Mouse (Mus musculus): ENCODE data around the gene Ptpn4. TPM values are rescaled to one million over a fixed set of nuclear protein-coding genes. Genes with fewer than 3 reads are reported as not detected.

The Ptpn4 gene
- polyA plus RNA-seq, 1 experiment from 2014 or later: 17.6 TPM

GRCm38 (mm10) chr1:119863507-119864296 lies 26.3 kb upstream of the Ptpn4 start:
- no peak overlapping the region for H3K4me3 ChIP-seq (replicated peaks; ENCODE audit: low read depth, low read length)
- 78% methylated on average over 7 of the region's 7 CpGs for WGBS
- H3K9ac ChIP-seq (replicated peaks; ENCODE audit: low read length): no peak overlapping the region
- peaks cover 2% of the 10 kb centered on the region for H3K4me1 ChIP-seq (ENCODE audit: control insufficient read depth, insufficient read depth, low read length)
- no peak overlapping the region for H3K4me2 ChIP-seq (ENCODE audit: low read length)
- DNase-seq: no peak
- no peak for ATAC-seq (ENCODE audit: low FRiP score, low TSS enrichment)
- no peaks in the 10 kb centered on the region for H3K9me3 ChIP-seq (ENCODE audit: control insufficient read depth, low read length)
- no peak overlapping the region for H3K27ac ChIP-seq (replicated peaks; ENCODE audit: low read depth, low read length)
- no peaks in the 10 kb centered on the region for H3K27me3 ChIP-seq (ENCODE audit: control insufficient read depth, insufficient read depth, low read length)
- no peaks in the 10 kb centered on the region for H3K36me3 ChIP-seq (ENCODE audit: control insufficient read depth, insufficient read depth, low read length)

DNA sequence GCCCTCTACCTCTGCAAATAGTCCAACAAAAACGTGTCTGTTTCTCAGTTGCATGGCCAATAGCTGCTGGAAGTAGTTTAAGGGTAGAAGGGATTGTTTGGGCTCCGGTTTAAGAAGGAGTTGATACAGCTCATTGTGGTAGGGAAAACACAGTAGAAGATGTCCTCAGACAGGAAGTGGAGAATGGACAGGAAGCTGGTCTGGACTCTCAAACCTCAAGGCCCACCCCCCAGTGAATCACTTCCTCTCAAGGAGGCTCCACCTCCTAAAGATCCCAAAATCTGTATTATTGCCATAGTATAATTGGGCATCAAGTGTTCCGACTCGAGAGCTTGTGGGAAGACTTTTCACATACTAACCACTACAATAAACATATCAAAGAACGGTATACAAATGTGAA lies 22.2 kb upstream of the Ptpn4 start:
- no peaks in the 10 kb centered on the region for H3K4me1 ChIP-seq (ENCODE audit: control insufficient read depth, insufficient read depth, low read length)
- no peaks in the 10 kb centered on the region for H3K27me3 ChIP-seq (ENCODE audit: control insufficient read depth, insufficient read depth, low read length)
- 87% methylated on average over 5 of the region's 5 CpGs for WGBS
- H3K36me3 ChIP-seq (ENCODE audit: control insufficient read depth, insufficient read depth, low read length): no peaks in the 10 kb centered on the region
- no peak for DNase-seq
- no peak overlapping the region for H3K27ac ChIP-seq (replicated peaks; ENCODE audit: low read depth, low read length)
- H3K9me3 ChIP-seq (ENCODE audit: control insufficient read depth, low read length): no peaks in the 10 kb centered on the region
- no peak overlapping the region for H3K4me2 ChIP-seq (ENCODE audit: low read length)
- ATAC-seq (ENCODE audit: low FRiP score, low TSS enrichment): no peak
- H3K4me3 ChIP-seq (replicated peaks; ENCODE audit: low read depth, low read length): no peak overlapping the region
- H3K9ac ChIP-seq (replicated peaks; ENCODE audit: low read length): no peak overlapping the region

GRCm38 (mm10) chr1:119852980-119853379 lies 15.6 kb upstream of the Ptpn4 start:
- no peak overlapping the region for H3K4me3 ChIP-seq (replicated peaks; ENCODE audit: low read depth, low read length)
- no peak for ATAC-seq (ENCODE audit: low FRiP score, low TSS enrichment)
- H3K4me2 ChIP-seq (ENCODE audit: low read length): no peak overlapping the region
- no peaks in the 10 kb centered on the region for H3K9me3 ChIP-seq (ENCODE audit: control insufficient read depth, low read length)
- 89% methylated on average over 5 of the region's 5 CpGs for WGBS
- H3K36me3 ChIP-seq (ENCODE audit: control insufficient read depth, insufficient read depth, low read length): no peaks in the 10 kb centered on the region
- H3K4me1 ChIP-seq (ENCODE audit: control insufficient read depth, insufficient read depth, low read length): no peaks in the 10 kb centered on the region
- no peak overlapping the region for H3K27ac ChIP-seq (replicated peaks; ENCODE audit: low read depth, low read length)
- no peak overlapping the region for H3K9ac ChIP-seq (replicated peaks; ENCODE audit: low read length)
- H3K27me3 ChIP-seq (ENCODE audit: control insufficient read depth, insufficient read depth, low read length): no peaks in the 10 kb centered on the region
- DNase-seq: no peak

GRCm38 (mm10) chr1:119852339-119852738 lies 14.9 kb upstream of the Ptpn4 start:
- Histone ChIP-seq H3K4me2 (ENCODE audit: low read length) (no peak overlapping the region), H3K9me3 (ENCODE audit: control insufficient read depth, low read length) (no peaks in the 10 kb centered on the region), H3K9ac (replicated peaks; ENCODE audit: low read length) (no peak overlapping the region), H3K27me3 (ENCODE audit: control insufficient read depth, insufficient read depth, low read length) (no peaks in the 10 kb centered on the region), H3K4me1 (ENCODE audit: control insufficient read depth, insufficient read depth, low read length) (no peaks in the 10 kb centered on the region), H3K27ac (replicated peaks; ENCODE audit: low read depth, low read length) (no peak overlapping the region), H3K4me3 (replicated peaks; ENCODE audit: low read depth, low read length) (no peak overlapping the region), H3K36me3 (ENCODE audit: control insufficient read depth, insufficient read depth, low read length) (no peaks in the 10 kb centered on the region)
- DNase-seq (no peak), ATAC-seq (ENCODE audit: low FRiP score, low TSS enrichment) (no peak)
- 88% methylated on average over 4 of the region's 4 CpGs for WGBS

- 92% methylated on average over 12 of the region's 12 CpGs for WGBS
- DNase-seq: no peak
- H3K4me3 ChIP-seq (replicated peaks; ENCODE audit: low read depth, low read length): no peak overlapping the region
- H3K4me2 ChIP-seq (ENCODE audit: low read length): no peak overlapping the region
- H3K36me3 ChIP-seq (ENCODE audit: control insufficient read depth, insufficient read depth, low read length): no peaks in the 10 kb centered on the region
- ATAC-seq (ENCODE audit: low FRiP score, low TSS enrichment): no peak
- H3K27me3 ChIP-seq (ENCODE audit: control insufficient read depth, insufficient read depth, low read length): no peaks in the 10 kb centered on the region
- H3K27ac ChIP-seq (replicated peaks; ENCODE audit: low read depth, low read length): no peak overlapping the region
- no peaks in the 10 kb centered on the region for H3K4me1 ChIP-seq (ENCODE audit: control insufficient read depth, insufficient read depth, low read length)
- no peaks in the 10 kb centered on the region for H3K9me3 ChIP-seq (ENCODE audit: control insufficient read depth, low read length)
- H3K9ac ChIP-seq (replicated peaks; ENCODE audit: low read length): no peak overlapping the region
Observed at GRCm38 (mm10) chr1:119849146-119849935, 11.9 kb upstream of the Ptpn4 start.

DNA sequence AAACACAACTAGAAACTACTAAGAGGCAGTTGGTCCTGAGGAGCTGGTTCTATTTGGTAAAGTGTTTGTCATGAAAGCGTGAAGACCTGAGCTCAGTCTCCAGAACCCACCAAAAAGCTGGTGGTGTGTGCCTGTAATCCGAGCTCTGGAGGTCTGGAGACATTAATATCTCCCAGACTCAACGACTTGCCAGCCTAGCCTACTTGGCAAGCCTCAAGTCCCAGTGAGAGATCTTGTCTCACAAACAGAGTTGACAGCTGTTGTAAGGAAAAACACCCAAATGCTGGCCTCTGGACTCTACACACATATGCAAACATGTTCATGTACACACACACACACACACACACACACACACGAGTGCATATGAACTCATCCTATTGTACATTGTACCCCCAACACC lies 7.9 kb upstream of the Ptpn4 start:
- H3K9ac ChIP-seq (replicated peaks; ENCODE audit: low read length): no peak overlapping the region
- H3K4me1 ChIP-seq (ENCODE audit: control insufficient read depth, insufficient read depth, low read length): no peaks in the 10 kb centered on the region
- H3K27ac ChIP-seq (replicated peaks; ENCODE audit: low read depth, low read length): no peak overlapping the region
- DNase-seq (no peak), ATAC-seq (ENCODE audit: low FRiP score, low TSS enrichment) (no peak)
- WGBS: 83% methylated on average over 4 of the region's 4 CpGs
- no peak overlapping the region for H3K4me2 ChIP-seq (ENCODE audit: low read length)
- no peaks in the 10 kb centered on the region for H3K9me3 ChIP-seq (ENCODE audit: control insufficient read depth, low read length)
- no peaks in the 10 kb centered on the region for H3K36me3 ChIP-seq (ENCODE audit: control insufficient read depth, insufficient read depth, low read length)
- no peak overlapping the region for H3K4me3 ChIP-seq (replicated peaks; ENCODE audit: low read depth, low read length)
- no peaks in the 10 kb centered on the region for H3K27me3 ChIP-seq (ENCODE audit: control insufficient read depth, insufficient read depth, low read length)

DNA sequence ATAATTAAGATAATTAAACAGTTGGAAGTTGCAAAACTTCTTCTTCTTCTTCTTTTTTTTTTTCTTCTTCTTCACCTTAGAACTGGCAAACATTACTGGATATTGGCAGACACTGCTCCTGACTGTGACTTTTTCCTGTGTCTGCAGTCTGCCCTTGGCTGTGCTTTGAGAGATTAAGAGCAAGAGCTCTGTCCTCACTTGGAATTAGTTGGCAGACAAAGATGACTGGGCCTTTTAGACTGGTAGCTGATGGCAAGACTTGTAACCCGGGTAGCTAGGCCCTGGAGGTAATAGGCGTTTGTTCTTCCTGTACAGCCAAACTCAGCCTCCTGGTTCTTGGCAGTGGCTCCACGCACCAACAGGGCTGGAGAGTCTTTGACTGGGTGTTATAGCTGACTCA lies 5.7 kb upstream of the Ptpn4 start:
- Histone ChIP-seq H3K9ac (replicated peaks; ENCODE audit: low read length) (no peak overlapping the region), H3K36me3 (ENCODE audit: control insufficient read depth, insufficient read depth, low read length) (no peaks in the 10 kb centered on the region), H3K27ac (replicated peaks; ENCODE audit: low read depth, low read length) (no peak overlapping the region), H3K9me3 (ENCODE audit: control insufficient read depth, low read length) (no peaks in the 10 kb centered on the region), H3K4me1 (ENCODE audit: control insufficient read depth, insufficient read depth, low read length) (no peaks in the 10 kb centered on the region), H3K4me3 (replicated peaks; ENCODE audit: low read depth, low read length) (no peak overlapping the region), H3K27me3 (ENCODE audit: control insufficient read depth, insufficient read depth, low read length) (no peaks in the 10 kb centered on the region), H3K4me2 (ENCODE audit: low read length) (no peak overlapping the region)
- no peak for DNase-seq
- 87% methylated on average over 3 of the region's 3 CpGs for WGBS
- no peak for ATAC-seq (ENCODE audit: low FRiP score, low TSS enrichment)

DNA sequence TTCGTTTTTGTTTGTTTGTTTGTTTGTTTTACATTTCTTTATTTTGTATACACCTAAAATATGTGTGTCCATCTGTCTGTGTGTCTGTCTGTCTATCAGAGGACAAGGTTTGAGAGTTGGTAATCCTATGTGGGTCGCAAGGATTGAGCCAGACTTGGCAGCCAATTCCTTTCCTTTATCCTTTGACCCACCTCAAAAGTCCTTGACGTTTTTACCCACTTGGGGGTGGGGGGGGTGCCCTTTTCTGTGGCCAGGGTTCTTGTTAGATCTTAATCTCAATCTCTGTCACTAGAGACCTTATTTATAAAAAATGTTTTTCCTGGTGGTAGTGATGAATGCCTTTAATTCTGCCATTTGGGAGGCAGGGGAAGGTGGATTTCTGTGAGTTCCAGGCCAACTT lies 828 bp upstream of the Ptpn4 start:
- peak overlapping the region; percentile 75 for H3K4me2 ChIP-seq (ENCODE audit: low read length)
- H3K27me3 ChIP-seq (ENCODE audit: control insufficient read depth, insufficient read depth, low read length): no peaks in the 10 kb centered on the region
- no peak overlapping the region for H3K9ac ChIP-seq (replicated peaks; ENCODE audit: low read length)
- WGBS: 44% methylated on average over 3 of the region's 3 CpGs
- no peaks in the 10 kb centered on the region for H3K36me3 ChIP-seq (ENCODE audit: control insufficient read depth, insufficient read depth, low read length)
- H3K27ac ChIP-seq (replicated peaks; ENCODE audit: low read depth, low read length): no peak overlapping the region
- H3K4me3 ChIP-seq (replicated peaks; ENCODE audit: low read depth, low read length): peak overlapping the region; percentile 76
- H3K4me1 ChIP-seq (ENCODE audit: control insufficient read depth, insufficient read depth, low read length): peaks cover 14% of the 10 kb centered on the region
- no peak for ATAC-seq (ENCODE audit: low FRiP score, low TSS enrichment)
- DNase-seq: peak; percentile 3
- no peaks in the 10 kb centered on the region for H3K9me3 ChIP-seq (ENCODE audit: control insufficient read depth, low read length)

All from midbrain, embryonic 14.5 days (tissue).